Mouse (Mus musculus): ENCODE measurements around the gene Ldhb.
"Not testable (repeated sequence)": the region's sequence is repeated elsewhere in the genome, so short reads cannot be mapped to it uniquely, and the experiment has no call there.

Gene Ldhb

DNA sequence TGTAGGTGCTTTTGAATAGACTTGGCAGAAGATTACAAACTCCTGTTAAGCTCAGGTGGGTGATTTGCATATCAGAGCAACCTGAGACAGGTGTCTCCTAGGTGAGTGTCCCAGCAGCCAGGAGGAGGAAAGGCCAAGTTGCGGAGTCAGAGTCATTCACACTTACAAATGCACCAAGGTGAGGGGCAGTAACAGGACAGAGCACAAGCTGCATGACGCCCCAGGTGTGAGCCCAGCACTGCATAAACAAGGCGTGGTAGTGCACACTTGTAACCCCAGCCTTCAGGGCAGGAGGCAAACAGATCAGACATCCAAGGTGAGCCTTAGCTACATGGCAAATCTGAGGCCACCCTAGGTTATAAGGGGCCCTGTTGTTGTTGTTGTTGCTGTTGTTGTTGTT lies 5.1 kb upstream of the Ldhb start:
- no peak for DNase-seq (ENCODE audit: low spot score)

- DNase-seq (ENCODE audit: low spot score): no peak
Observed at GRCm38 (mm10) chr6:142511516-142512135, 3.9 kb upstream of the Ldhb start.

GRCm38 (mm10) chr6:142508663-142509062 lies 906 bp upstream of the Ldhb start:
- no peak for DNase-seq (ENCODE audit: low spot score)

GRCm38 (mm10) chr6:142507033-142507784 lies 548 bp downstream of the Ldhb start:
- no peak for DNase-seq (ENCODE audit: low spot score)

GRCm38 (mm10) chr6:142506338-142507032 lies 1.3 kb downstream of the Ldhb start:
- no peak for DNase-seq (ENCODE audit: low spot score)

DNA sequence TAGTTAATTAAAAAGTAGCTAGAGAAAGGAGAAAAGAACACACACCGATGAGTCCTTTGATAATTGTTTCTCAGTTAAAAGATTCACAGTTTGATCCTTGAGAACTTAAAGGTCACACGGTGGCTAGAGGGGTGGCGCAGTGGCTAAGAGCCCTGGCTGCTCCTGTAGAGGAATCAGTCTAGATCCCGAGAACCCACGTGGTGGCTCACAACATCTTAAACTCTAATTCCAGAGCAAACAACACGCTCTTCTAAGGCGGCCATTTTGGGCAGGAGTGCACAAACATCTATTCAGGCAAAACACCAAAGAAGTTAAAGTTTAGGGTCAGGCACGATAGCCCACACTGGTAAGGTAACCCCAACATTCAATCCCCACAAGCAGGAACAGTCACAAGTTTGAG lies 4.2 kb downstream of the Ldhb start:
- no peak for DNase-seq (ENCODE audit: low spot score)

GRCm38 (mm10) chr6:142502519-142503125 lies 5.1 kb downstream of the Ldhb start:
- no peak for DNase-seq (ENCODE audit: low spot score)

DNA sequence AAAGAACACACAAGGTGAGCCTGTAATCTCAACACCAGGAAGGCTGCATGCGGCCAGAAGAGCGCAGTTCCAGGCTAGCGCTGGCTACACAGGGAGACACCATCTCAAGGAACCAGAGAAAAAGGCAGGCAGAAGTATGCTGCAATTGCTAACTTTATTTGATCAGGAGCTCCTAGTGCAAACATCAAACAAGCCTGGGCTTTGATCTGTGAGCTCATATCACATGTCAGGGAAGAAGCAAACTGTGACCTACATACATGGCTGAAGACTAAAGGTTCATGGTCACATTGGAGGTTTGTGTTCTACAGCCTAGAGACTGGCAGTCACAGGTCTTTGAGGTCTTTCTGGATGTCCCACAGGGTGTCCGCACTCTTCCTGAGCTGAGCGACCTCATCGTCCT lies 17.6 kb downstream of the Ldhb start:
- not testable (repeated sequence) for DNase-seq (ENCODE audit: low spot score)

- no peak for DNase-seq (ENCODE audit: low spot score)
Observed at GRCm38 (mm10) chr6:142487638-142488037, 20.1 kb downstream of the Ldhb start.

DNA sequence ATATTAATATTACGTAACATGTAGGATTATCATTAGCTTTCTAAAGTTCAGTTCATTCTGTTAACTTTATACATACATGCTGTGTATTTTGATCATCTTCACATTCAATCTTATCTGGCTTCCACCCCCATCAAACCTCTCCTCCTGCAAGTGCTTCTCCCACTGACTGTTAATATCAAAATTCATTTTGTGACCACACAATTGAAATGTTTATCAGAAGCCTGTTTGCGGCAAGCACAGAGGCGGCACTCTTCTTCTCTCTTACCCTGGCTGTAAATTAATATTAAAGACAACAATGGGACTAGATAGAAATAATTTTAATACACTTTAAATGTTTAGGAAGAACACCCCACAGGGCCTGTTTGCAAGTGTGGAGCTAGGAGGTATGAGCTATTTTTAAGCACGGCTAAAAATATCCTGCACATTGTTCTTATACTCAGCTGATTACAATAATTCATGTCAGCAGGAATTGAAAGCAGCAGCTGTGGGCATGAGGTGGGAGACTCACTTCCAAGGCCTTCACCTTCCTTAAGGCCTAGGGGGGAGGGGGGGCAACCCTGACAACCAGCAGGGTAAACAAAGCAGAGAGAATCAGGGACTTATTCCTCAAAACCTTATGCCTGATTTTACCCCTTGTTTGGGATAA lies 22.2 kb downstream of the Ldhb start:
- no peak for DNase-seq (ENCODE audit: low spot score)

GRCm38 (mm10) chr6:142477239-142477638 lies 30.5 kb downstream of the Ldhb start:
- no peak for DNase-seq (ENCODE audit: low spot score)

DNA sequence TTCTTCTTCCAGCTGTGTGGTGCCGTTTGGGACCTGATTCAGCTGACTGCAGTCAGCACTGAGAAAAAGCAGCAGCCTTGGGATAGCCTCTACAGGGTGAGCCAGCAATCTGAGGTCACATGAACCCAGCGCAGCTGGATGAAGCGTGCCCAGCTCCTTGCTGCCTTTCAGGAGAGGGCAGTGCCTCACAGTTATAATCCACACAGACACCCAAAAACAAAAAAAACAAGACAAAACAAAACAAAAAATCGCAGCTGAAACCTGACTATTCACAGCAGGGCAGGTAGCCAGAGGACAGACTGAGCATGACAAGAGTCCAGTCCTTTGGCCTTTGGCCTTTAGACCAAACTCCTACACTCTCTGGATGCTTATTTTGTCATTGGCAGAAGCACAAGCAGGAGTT lies 35.0 kb downstream of the Ldhb start, which contains the start of gene Gys2:
Gene Gys2, minus strand, starts transcription at position 309 of the 403 bp plus-strand sequence.
- no peak for DNase-seq (ENCODE audit: low spot score)

GRCm38 (mm10) chr6:142471141-142471540 lies 36.6 kb downstream of the Ldhb start:
- DNase-seq (ENCODE audit: low spot score): no peak

- no peak for DNase-seq (ENCODE audit: low spot score)
Observed at GRCm38 (mm10) chr6:142469602-142470001, 38.2 kb downstream of the Ldhb start.

GRCm38 (mm10) chr6:142462194-142462593 lies 45.6 kb downstream of the Ldhb start:
- no peak for DNase-seq (ENCODE audit: low spot score)

GRCm38 (mm10) chr6:142459017-142459678 lies 48.6 kb downstream of the Ldhb start:
- DNase-seq (ENCODE audit: low spot score): no peak

DNA sequence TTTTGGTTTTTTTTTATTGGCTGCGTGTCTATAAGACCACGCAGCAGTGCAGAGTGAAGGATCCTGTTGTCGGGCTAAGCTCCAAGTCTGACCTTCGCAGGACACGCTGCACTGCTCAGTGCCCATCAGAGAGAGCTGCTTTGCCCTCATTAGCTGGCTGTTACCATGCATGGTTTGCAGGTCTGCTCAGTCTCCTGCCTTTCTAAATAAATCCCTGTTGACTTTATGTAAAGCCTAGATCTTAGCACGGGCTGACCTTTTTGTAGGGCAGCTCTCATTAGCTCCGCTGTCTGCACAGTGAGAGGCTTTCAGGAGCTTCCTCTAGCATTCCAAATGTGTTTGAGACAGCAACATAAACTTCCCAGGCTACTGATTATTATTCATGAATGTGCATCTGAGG lies 49.7 kb downstream of the Ldhb start:
- DNase-seq (ENCODE audit: low spot score): no peak

DNA sequence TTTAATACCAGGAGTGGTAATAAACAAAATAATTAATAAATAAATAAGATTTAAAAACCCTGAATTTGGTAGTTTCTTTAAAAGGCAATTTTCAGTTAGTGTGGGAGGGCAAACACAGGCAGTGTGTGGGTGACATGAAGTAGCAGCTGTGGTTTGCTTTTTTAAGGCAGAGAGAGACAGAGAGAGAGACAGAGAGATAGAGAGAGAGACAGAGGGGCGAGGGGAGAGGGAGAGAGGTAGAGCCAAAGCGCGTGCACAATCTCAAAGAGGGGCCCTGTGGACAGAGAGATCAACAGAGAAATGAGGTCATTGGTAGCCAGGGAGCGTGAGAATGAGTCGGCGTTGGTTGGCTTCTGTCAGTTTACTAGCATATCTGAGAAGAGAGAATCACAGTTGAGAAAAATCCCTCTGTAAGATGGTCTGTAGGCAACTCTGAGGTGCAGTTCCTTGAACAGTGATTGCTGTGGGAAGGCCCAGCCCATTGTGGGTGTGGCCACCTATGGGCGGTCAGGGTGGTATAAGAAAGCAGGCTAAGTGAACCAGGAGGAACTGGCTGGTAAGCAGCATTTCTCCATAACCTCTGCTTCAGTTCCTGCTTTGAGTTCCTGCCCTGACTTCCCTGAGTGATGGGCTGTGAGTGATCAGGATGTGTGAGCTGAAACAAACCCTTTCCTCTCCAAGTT lies 52.3 kb downstream of the Ldhb start:
- DNase-seq (ENCODE audit: low spot score): no peak

- no peak for DNase-seq (ENCODE audit: low spot score)
Observed at GRCm38 (mm10) chr6:142453311-142453710, 54.4 kb downstream of the Ldhb start.

DNA sequence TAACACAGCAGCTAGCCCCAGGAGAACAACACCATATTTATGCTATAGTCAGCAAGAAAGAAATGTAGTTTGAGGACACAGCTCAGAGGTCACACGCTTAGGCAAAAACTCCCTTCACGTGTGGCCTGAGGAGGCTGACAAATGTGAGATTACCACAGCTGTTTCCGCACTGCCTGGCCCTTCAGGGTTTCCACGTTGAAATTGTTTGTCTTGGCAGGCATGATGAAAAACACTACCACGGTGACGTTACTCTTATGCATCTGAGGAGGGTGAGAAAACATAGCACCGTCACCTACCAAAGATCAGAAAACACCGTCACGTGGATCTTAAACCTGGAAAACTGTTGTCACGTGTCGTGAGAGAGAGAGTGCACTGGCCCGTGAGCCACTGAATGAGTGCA lies 56.4 kb downstream of the Ldhb start:
- no peak for DNase-seq (ENCODE audit: low spot score)

Measured in urinary bladder, postnatal 25 days (tissue).